Mouse (Mus musculus) ovary, postnatal 36 days (tissue): Measurements from ENCODE around the gene Adora1.

Experiments used
- DNase-seq: peaks from one replicate; pipeline ENCODE4 v3.0.0; 2022; ENCODE audit warnings: low spot score, mixed read lengths

Adora1 gene

DNA sequence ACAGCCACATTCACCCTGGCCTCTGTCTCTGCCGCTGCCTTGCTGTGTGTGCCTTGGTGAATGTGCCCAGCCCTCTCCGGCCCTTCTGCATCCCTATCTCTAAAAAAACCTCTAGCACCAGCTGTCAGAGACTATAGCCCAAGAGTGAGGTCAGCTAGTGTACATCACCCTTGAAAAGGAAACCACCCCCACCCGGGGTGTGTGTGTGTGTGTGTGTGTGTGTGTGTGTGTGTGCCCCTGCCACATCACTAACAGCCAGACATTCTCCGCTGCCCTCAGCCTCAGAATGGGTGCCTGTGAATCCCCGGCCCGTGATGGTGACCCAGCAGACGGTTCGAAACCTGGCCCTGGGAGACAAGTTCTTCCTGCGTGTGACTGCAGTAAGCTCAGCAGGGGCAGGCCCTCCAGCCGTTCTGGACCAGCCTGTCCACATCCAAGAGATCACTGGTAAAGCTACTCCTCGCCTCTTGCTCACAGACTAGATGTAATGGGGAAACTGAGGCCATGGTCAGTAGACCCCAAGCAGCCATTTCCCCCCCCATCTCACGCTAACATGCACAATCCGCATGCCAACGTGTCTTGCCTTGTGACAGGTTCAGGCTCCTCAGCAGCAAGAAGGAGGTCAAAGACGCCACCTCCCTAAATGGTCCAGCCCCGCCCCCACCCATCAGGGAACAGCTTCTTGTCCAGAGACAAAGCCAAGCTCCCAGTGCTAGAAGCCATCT is 40.8 kb downstream of the Adora1 start:
- no peak for DNase-seq

GRCm38 (mm10) chr1:134193674-134194197 is 41.5 kb downstream of the Adora1 start:
- no peak for DNase-seq

DNA sequence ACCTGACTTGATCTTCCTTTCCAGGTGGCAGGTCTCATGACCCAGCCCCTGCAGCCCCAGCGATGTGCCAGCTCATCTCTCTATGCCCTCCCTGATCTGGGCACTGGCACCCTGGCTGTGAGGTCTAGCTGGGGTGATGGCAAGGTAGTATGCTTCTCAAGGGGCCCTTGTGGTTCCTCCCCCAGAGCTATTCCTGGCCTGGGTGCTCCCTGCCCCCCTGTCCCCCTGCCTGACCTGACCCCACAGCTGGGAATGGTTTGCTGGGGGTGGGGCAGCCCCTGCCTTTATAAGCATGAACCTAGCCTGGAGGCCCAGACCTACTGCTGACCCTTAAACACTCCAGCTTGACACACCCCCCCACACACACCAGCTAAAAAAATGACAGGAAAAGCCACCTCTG is 42.1 kb downstream of the Adora1 start, which contains the start of gene Mybph:
Gene Mybph, plus strand, starts transcription at position 323 of the 400 bp plus-strand sequence.
- no peak for DNase-seq

GRCm38 (mm10) chr1:134192024-134192423 is 43.2 kb downstream of the Adora1 start:
- DNase-seq: no peak

DNA sequence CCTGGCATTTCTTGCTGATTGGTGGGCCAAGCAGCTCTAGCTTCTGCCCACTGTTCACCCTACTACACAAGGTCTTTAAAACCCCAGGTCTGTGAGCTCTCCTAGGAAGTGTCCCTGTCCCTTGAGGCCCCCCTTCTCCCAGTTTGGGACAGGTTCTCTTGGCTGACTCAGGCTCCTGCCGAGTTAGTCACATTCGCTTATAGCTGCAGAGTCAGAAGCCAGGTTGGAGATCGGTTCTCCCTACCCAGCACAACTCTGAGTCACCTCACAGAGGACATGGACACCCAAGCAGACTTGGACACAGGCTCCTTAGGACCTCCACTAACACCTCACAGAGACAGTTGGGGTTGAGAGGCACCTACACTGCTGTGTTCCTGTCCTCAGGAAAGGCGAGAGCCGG is 44.0 kb downstream of the Adora1 start:
- no peak for DNase-seq

DNA sequence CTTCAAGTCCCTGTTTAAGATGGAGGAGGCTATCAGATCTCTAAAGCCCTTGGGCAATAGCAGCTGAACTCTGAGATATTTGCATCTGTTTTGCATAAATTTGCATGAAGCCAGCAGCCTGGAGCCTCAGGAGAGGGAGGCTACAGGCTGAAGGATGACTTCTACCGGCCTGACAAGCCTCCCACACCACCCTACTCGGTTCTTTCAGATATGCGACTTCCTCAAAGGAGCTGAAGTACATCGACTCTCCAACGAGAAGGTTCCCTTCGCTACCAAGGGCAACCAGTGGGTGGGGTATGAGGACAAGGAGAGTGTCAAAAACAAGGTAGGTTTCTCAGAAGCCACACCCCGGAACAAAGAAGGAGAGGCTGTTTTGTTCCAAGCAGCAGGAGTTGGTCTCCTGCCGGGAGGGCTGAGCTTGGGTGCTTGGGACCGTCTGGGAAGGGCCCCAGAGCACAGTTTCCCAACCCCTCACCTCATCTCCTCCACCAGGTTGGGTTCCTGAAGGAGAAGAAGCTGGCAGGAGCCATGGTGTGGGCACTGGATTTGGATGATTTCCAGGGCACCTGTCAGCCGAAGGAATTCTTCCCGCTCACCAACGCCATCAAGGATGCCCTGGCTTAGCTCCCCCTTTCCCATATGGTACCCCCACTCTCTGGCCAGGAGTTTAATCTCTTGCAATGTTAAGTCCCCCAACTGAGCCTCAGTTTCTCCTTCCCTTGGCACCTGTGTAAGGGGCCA is 46.1 kb downstream of the Adora1 start:
- no peak for DNase-seq

DNA sequence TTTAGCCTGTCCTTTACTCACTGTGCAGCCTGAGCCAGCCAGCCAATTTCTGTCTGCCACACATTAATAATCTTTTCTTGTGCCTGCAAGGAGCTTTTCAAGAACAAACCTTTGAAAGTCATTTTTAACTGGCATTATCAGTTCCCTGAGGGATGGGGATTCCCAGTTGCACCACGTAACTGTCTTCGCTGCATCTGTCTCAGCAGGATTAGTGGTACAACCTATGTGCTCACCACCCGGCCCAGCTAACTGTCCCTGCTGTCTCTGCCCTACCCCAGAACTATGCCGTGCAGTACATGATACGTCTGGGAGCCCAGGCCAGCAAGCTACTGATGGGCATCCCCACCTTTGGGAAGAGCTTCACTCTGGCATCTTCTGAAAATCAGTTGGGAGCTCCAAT is 47.0 kb downstream of the Adora1 start:
- no peak for DNase-seq

- DNase-seq: no peak
Observed at GRCm38 (mm10) chr1:134184089-134184488, 51.1 kb downstream of the Adora1 start.

GRCm38 (mm10) chr1:134182025-134182424 is 53.2 kb downstream of the Adora1 start, which contains the start of gene Chil1:
TSS of gene Chil1 (plus strand) at chr1:134182176.
- DNase-seq: no peak

GRCm38 (mm10) chr1:134177976-134178375 is 57.3 kb downstream of the Adora1 start:
- DNase-seq: no peak

DNA sequence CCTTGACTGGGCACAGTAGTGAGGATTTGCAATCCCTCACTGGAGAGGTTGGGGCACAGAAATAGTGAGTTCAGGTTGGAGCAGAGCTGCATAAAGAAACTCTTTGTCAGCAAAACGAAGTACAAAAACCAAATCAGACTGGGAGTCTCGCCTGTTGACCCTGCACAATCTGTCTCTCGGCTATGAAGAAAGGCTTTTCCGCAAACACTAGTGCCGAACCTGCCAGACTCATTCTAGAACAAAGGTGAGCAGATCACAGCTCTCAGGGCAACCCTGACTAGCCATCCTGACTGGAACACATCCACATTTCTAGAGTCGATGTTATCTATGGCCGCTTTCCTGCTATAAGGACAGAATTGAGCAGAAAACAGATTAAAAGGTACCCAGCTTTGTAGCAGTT is 62.1 kb downstream of the Adora1 start:
- DNase-seq: no peak

DNA sequence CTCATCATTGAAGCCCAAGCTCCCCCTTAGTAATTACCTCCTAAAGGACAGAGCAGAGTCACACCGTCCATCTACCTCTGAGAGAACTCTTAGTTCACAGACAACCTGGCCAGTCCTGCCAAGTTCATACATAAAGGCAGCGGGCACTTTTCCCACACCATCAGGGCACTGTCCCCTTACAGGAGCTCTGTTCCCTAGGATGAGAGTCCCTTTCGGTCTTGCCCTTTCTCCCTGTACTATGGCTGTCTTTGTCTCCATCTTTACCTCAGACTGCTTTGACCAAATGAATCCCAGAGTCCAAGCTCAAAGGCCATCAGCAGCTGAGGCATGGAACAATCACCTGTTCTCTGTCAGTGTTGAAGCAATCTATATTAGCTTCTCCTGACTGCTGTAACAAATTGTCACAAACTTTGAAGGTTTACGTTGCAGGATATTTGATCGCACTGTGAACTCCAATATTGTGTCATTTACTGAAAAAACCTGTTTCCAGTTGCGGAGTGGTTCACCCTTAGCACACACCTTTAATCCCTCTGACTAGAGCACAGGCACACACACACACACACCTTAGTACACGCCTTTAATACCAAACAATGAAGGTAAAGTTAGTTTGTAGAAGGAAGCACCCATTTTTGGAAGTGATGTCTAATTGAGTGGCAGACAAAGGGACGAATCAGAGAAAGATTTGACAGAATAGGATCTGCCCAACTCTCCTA is 66.1 kb downstream of the Adora1 start:
- no peak for DNase-seq

DNA sequence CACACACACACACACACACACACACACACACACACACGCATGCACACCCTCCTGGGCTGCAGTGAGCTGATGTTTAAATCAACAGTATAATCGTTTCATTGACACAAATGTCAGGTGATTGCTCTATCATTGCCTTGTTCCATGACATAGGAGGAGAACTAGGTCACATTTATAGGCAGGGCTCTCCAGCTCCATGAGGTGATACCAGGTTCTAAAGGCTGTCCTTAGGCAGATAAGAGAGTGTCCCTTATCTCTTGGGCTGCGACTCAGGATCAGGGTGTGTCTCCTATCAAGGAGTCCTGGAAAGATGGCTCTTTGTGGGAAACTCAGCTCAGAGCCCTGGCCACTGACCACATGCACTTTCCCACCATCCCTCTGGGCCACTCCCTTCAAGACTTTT is 66.7 kb downstream of the Adora1 start:
- DNase-seq: no peak

- no peak for DNase-seq
Observed at GRCm38 (mm10) chr1:134167416-134168305, 67.6 kb downstream of the Adora1 start.

DNA sequence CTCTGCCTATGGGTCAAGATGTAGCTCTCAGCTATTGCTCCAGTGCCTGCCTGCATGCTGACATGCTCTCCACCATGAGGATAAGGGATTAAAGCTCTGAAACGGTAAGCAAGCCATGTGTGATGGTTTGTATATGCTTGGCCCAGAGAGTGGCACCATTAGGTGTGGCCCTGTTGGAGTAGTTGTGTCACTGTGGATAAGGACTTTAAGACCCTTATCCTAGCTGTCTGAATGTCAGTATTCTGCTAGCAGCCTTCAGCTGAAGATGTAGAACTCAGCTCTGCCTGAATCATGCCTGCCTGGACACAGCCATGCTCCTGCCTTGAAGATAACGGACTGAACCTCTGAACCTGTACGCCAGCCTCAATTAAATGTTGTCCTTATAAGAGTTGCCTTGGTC is 68.7 kb downstream of the Adora1 start:
- DNase-seq: no peak

DNA sequence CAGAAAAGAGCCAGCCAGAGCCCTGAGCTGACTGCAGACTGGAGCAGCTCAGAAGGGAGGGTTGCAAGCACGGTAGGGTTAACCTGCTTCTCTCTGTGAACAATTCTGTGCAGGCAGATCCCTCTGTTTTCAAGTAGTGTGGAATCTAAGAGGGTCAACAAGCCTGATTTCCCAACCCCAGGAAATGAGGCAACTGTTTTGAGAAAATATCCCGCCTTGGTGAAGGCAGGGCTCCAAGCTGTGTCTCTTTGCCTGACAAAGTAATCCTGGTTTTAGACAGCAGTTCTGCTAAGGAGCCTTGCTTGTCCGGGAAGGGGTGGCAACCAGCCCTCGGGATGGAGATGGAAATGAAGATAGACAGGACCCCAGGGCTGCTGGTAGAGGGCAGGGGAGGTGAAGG is 70.8 kb downstream of the Adora1 start:
- no peak for DNase-seq

DNA sequence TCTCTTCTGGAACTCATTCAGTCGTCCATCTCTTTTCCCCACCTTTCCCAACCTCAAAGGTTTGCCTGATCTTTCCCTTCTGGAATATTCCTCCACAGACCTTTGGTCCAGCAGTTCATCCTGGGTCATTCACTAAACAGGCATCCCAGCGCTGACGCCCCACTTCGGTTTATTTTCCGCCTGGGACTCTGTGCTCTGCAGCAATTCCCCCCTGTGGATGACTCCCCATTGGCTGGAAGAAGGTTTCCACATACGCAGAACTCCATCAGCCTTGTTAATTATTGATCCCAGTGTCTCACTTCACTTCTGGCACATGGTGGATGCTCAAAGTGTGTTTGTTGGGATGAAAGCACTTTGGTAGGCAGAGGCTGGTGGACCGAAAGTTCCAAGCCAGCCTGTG is 71.8 kb downstream of the Adora1 start:
- DNase-seq: no peak

- no peak for DNase-seq
Observed at GRCm38 (mm10) chr1:134162510-134163225, 72.6 kb downstream of the Adora1 start.

- no peak for DNase-seq
Observed at GRCm38 (mm10) chr1:134161399-134161798, 73.8 kb downstream of the Adora1 start.

DNA sequence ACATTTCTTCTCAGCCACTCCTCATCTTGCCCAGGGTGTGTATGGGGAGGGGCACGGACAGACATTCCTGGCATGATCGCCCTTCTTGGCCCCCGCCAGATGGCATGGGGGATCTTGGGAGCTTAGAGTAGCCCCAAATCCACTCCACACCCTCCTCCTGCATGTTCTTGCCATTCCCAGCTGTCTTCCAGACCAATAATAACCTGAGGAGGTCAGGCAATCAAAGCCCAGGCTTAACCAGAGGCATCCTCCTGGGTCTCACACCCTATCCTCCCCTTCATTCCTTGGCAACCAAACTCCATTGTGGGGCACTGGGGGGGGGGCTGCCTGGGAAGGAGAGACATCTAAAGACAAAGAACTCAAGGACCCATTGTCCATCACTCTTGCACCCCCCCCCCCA is 74.8 kb downstream of the Adora1 start:
- no peak for DNase-seq

DNA sequence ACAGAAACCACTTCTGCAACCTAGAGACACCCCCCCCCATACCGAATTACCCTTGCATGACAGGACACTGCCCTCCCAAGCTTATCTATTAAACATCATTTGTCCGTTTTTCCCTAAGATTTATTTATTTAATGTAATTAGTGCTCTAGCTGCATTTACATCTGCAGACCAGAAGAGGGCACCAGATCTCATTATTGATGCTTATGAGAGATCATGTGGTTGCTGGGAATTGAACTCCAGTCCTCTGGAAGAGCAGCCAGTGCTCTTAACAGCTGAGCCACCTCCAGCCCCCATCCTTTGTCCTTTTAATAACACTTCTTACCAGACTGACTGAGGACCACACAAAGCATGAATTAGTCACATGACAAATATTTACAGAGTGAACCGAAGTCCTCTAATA is 80.6 kb downstream of the Adora1 start:
- DNase-seq: no peak
